ENCODE assay signal across 10 mouse cellular contexts in genomic region chr2:145612937-145613336, GRCm38 (mm10).
A peak's percentile ranks its signal among the peaks of the same experiment; 100 is the strongest.
DNase-seq lines count a peak whose midpoint lies in the region; ATAC-seq lines count a peak whose summit lies in the region.
"Had no signal": no experiment of that assay in that cellular context is flagged by ENCODE, and none has a peak within 500 bp of the region (broad histone marks: within the 10 kb centered on the region; RNA-seq: fewer than 3 reads in every experiment).

No protein-coding gene starts in this region.

- no peak overlapping the region for H3K4me3 ChIP-seq in hindbrain, embryonic 11.5 days (ENCODE audit: low read depth, low read length)
- no peak overlapping the region for H3K4me3 ChIP-seq in hindbrain, embryonic 16.5 days (ENCODE audit: low read length)
- H3K4me3 ChIP-seq in embryonic facial prominence, embryonic 10.5 days, result no peak overlapping the region
- H3K4me3 ChIP-seq: midbrain, embryonic 12.5 days had no signal

- H3K4me2 ChIP-seq in hindbrain, embryonic 11.5 days (replicated peaks; ENCODE audit: low read depth, low read length), result no peak overlapping the region
- H3K4me2 ChIP-seq in hindbrain, embryonic 16.5 days (ENCODE audit: low read length), result no peak overlapping the region
- H3K4me2 ChIP-seq: midbrain, embryonic 12.5 days had no signal

- no peak for ATAC-seq in hindbrain, embryonic 11.5 days (ENCODE audit: low FRiP score)
- no peak for ATAC-seq in hindbrain, embryonic 16.5 days
- ATAC-seq in inflammation-experienced regulatory T-cells, adult 6 months, result no peak
- ATAC-seq: forebrain, embryonic 16.5 days had no signal

- 71% methylated on average over 8 of the region's 8 CpGs for WGBS in hindbrain, embryonic 11.5 days
- WGBS in hindbrain, embryonic 16.5 days, result 62% methylated on average over 8 of the region's 8 CpGs
- WGBS in embryonic facial prominence, embryonic 10.5 days, result 70% methylated on average over 8 of the region's 8 CpGs

- H3K9me3 ChIP-seq in hindbrain, embryonic 11.5 days (ENCODE audit: control insufficient read depth, low read length), result no peaks in the 10 kb centered on the region
- no peaks in the 10 kb centered on the region for H3K9me3 ChIP-seq in hindbrain, embryonic 16.5 days (ENCODE audit: control insufficient read depth, low read length)
- H3K9me3 ChIP-seq in embryonic facial prominence, embryonic 10.5 days, result no peaks in the 10 kb centered on the region
- H3K9me3 ChIP-seq: midbrain, embryonic 12.5 days had no signal

- H3K27me3 ChIP-seq in hindbrain, embryonic 11.5 days (ENCODE audit: control insufficient read depth, insufficient read depth, low read length), result no peaks in the 10 kb centered on the region
- no peaks in the 10 kb centered on the region for H3K27me3 ChIP-seq in hindbrain, embryonic 16.5 days (replicated peaks; ENCODE audit: control insufficient read depth, insufficient read depth, low read length)
- H3K27me3 ChIP-seq in embryonic facial prominence, embryonic 10.5 days (replicated peaks; ENCODE audit: low read depth, poor library complexity, severe bottlenecking), result no peaks in the 10 kb centered on the region
- H3K27me3 ChIP-seq: midbrain, embryonic 12.5 days had no signal

- DNase-seq in hindbrain, embryonic 11.5 days (ENCODE audit: low spot score), result peak; percentile 35
- DNase-seq in 416B (ENCODE audit: low read depth), result peak; percentile 20
- peak; percentile 26 for DNase-seq in NIH3T3 (ENCODE audit: low read depth)
- DNase-seq in embryonic facial prominence, embryonic 10.5 days (ENCODE audit: low spot score), result peak; percentile 24
- DNase-seq in spleen, adult 12 weeks (ENCODE audit: low spot score), result no peak
- DNase-seq in layer of hippocampus, postnatal 14 days (ENCODE audit: low spot score in 2 of 2), result no peak

- H3K36me3 ChIP-seq in hindbrain, embryonic 11.5 days (ENCODE audit: control insufficient read depth, insufficient read depth, low read length), result no peaks in the 10 kb centered on the region
- no peaks in the 10 kb centered on the region for H3K36me3 ChIP-seq in hindbrain, embryonic 16.5 days (ENCODE audit: control insufficient read depth, insufficient read depth, low read length)
- H3K36me3 ChIP-seq in embryonic facial prominence, embryonic 10.5 days (replicated peaks), result no peaks in the 10 kb centered on the region
- H3K36me3 ChIP-seq: midbrain, embryonic 12.5 days had no signal

- H3K27ac ChIP-seq in hindbrain, embryonic 11.5 days (ENCODE audit: low read depth, low read length), result no peak overlapping the region
- H3K27ac ChIP-seq in hindbrain, embryonic 16.5 days (ENCODE audit: low read depth, low read length), result no peak overlapping the region
- no peak overlapping the region for H3K27ac ChIP-seq in embryonic facial prominence, embryonic 10.5 days (replicated peaks)
- H3K27ac ChIP-seq: midbrain, embryonic 12.5 days had no signal

- H3K9ac ChIP-seq in hindbrain, embryonic 11.5 days (ENCODE audit: low read depth, low read length), result no peak overlapping the region
- H3K9ac ChIP-seq in hindbrain, embryonic 16.5 days (ENCODE audit: low read depth, low read length), result no peak overlapping the region
- H3K9ac ChIP-seq: midbrain, embryonic 12.5 days had no signal

- H3K4me1 ChIP-seq in hindbrain, embryonic 11.5 days (replicated peaks; ENCODE audit: control insufficient read depth, insufficient read depth, low read length), result no peaks in the 10 kb centered on the region
- H3K4me1 ChIP-seq in hindbrain, embryonic 16.5 days (ENCODE audit: control insufficient read depth, insufficient read depth, low read depth, low read length), result no peaks in the 10 kb centered on the region
- peaks cover 13% of the 10 kb centered on the region; the same call in 1 of the 2 replicates for H3K4me1 ChIP-seq in embryonic facial prominence, embryonic 10.5 days
- H3K4me1 ChIP-seq: midbrain, embryonic 12.5 days had no signal

Comparison
In these comparisons a context has a peak if more than half of its experiments do, and no peak if none do; other contexts are left out.
1. DNase-seq: peak in hindbrain, embryonic 11.5 days (single experiment), 416B (single experiment), NIH3T3 (single experiment) and embryonic facial prominence, embryonic 10.5 days (single experiment); none in spleen, adult 12 weeks (single experiment) and layer of hippocampus, postnatal 14 days (0 of 2).